Mouse (Mus musculus) retina, postnatal 1 day (tissue): ENCODE measurements around the gene Dcpp2.
"Not testable (repeated sequence)": the region's sequence is repeated elsewhere in the genome, so short reads cannot be mapped to it uniquely, and the experiment has no call there.

Source experiments
- DNase-seq: peaks from one replicate; pipeline ENCODE4 v3.0.0-alpha.2; 2012

Dcpp2 gene

GRCm38 (mm10) chr17:23931157-23931556 is 50.5 kb downstream of the Dcpp2 start:
- DNase-seq, result no peak

- no peak for DNase-seq
Observed at GRCm38 (mm10) chr17:23941372-23941771, 60.7 kb downstream of the Dcpp2 start, which contains the start of gene Sbp. TSS of gene Sbp (plus strand) at chr17:23941672.

GRCm38 (mm10) chr17:23947486-23947885 is 66.8 kb downstream of the Dcpp2 start:
- DNase-seq, result not testable (repeated sequence)

- no peak for DNase-seq
Observed at GRCm38 (mm10) chr17:23949068-23949467, 68.4 kb downstream of the Dcpp2 start.
